Mouse (Mus musculus): ENCODE results near the gene Rhebl1.

GRCm38 (mm10) chr15:98854214-98854613 lies 40.1 kb downstream of the Rhebl1 start:
- no peak for TF ChIP-seq CHD2 (IDR thresholded peaks at IDR 0.05; ENCODE audit: low read length)
- no peak for TF ChIP-seq ETS1 (conservative IDR thresholded peaks at IDR 0.05; ENCODE audit: low read depth, low read length)
- no peak for TF ChIP-seq POLR2A (IDR thresholded peaks at IDR 0.05; ENCODE audit: low read depth, low read length)
- no peak for TF ChIP-seq ZC3H11A (IDR thresholded peaks at IDR 0.05; ENCODE audit: low read depth, low read length)
- no peak for TF ChIP-seq SMC3 (IDR thresholded peaks at IDR 0.05; ENCODE audit: low read depth, low read length)
- TF ChIP-seq CTCF (conservative IDR thresholded peaks at IDR 0.05 in 1 of 2, IDR thresholded peaks at IDR 0.05 in 1 of 2; ENCODE audit: low read depth in 2 of 2, low read length in 2 of 2) = no peak
